Comparison of ENCODE assay signal across 9 mouse cellular contexts in genomic region chr8:64871469-64872165, GRCm38 (mm10). TPM values are rescaled to one million over a fixed set of nuclear protein-coding genes. Genes with fewer than 3 reads are reported as not detected.
DNase-seq lines count a peak whose midpoint lies in the region; ATAC-seq and TF ChIP-seq lines count a peak whose summit lies in the region.
"Had no signal": no experiment of that assay in that cellular context is flagged by ENCODE, and none has a peak within 500 bp of the region (broad histone marks: within the 10 kb centered on the region; RNA-seq: fewer than 3 reads in every experiment).

No protein-coding gene starts in this region.

- ATAC-seq in heart, embryonic 14.5 days (ENCODE audit: insufficient number of reproducible peaks, insufficient read depth, low FRiP score, low read depth), result 0 out of 2 replicates have a peak, but pooled peaks have one; percentile 35
- peak; percentile 73 for ATAC-seq in lung, postnatal 0 days
- no peak for ATAC-seq in liver, postnatal 0 days

- DNase-seq in gastrocnemius, adult 2 months, result no peak
- no peak for DNase-seq in gastrocnemius, postnatal 36 days
- peak; percentile 93 for DNase-seq in brain, adult 2 months (ENCODE audit: low read depth, low spot score)
- DNase-seq in lung, postnatal 0 days (ENCODE audit: low spot score), result peak; percentile 61
- no peak for DNase-seq in limb, embryonic 10.5 days (ENCODE audit: low spot score)
- no peak for DNase-seq in adipocyte (ENCODE audit: low spot score)
- DNase-seq in liver, postnatal 0 days, result no peak

- peak overlapping the region; percentile 11; the same call in 1 of the 2 replicates for H3K4me3 ChIP-seq in gastrocnemius, adult 2 months
- H3K4me3 ChIP-seq in heart, embryonic 14.5 days (ENCODE audit: control insufficient read depth in 1 of 2, insufficient read depth in 1 of 2, low read depth in 1 of 2, low read length in 2 of 2), result no peak overlapping the region
- H3K4me3 ChIP-seq in lung, postnatal 0 days (ENCODE audit: low read depth, low read length), result no peak overlapping the region
- H3K4me3 ChIP-seq in limb, embryonic 10.5 days, result no peak overlapping the region
- H3K4me3 ChIP-seq in liver, postnatal 0 days (ENCODE audit: low read depth, low read length), result no peak overlapping the region
- H3K4me3 ChIP-seq: neural tube, embryonic 12.5 days had no signal

- peak overlapping the region; percentile 56 for H3K27ac ChIP-seq in gastrocnemius, adult 2 months
- H3K27ac ChIP-seq in heart, embryonic 14.5 days (replicated peaks in 1 of 2; ENCODE audit: control insufficient read depth in 1 of 2, insufficient read depth in 1 of 2, low read depth in 2 of 2, low read length in 2 of 2), result peak overlapping the region; percentile 41 to 48; a peak in 1 of 4 replicates
- no peak overlapping the region for H3K27ac ChIP-seq in lung, postnatal 0 days (ENCODE audit: low read length)
- H3K27ac ChIP-seq in limb, embryonic 10.5 days, result no peak overlapping the region
- H3K27ac ChIP-seq in liver, postnatal 0 days (ENCODE audit: low read depth), result no peak overlapping the region
- H3K27ac ChIP-seq: neural tube, embryonic 12.5 days had no signal

- H3K4me2 ChIP-seq in heart, embryonic 14.5 days (ENCODE audit: low read length), result peak overlapping the region; percentile 51
- no peak overlapping the region for H3K4me2 ChIP-seq in lung, postnatal 0 days (replicated peaks; ENCODE audit: low read depth, low read length)
- H3K4me2 ChIP-seq in liver, postnatal 0 days (ENCODE audit: low read depth, low read length), result no peak overlapping the region
- H3K4me2 ChIP-seq: neural tube, embryonic 12.5 days had no signal

- 0 out of 2 replicates have a peak overlapping the region, but pooled peaks have one; percentile 45 for H3K9ac ChIP-seq in heart, embryonic 14.5 days (ENCODE audit: low read length)
- H3K9ac ChIP-seq in lung, postnatal 0 days (replicated peaks; ENCODE audit: low read depth), result no peak overlapping the region
- H3K9ac ChIP-seq in liver, postnatal 0 days (replicated peaks), result no peak overlapping the region
- H3K9ac ChIP-seq: neural tube, embryonic 12.5 days had no signal

- WGBS in heart, embryonic 14.5 days, result 30% methylated on average over 12 of the region's 12 CpGs
- WGBS in lung, postnatal 0 days, result 49% methylated on average over 12 of the region's 12 CpGs
- WGBS in limb, embryonic 10.5 days, result 92% methylated on average over 12 of the region's 12 CpGs
- WGBS in liver, postnatal 0 days (ENCODE audit: insufficient replicate concordance), result 47% methylated on average over 12 of the region's 12 CpGs

- peak; percentile 82 for TF ChIP-seq EP300 in lung, postnatal 0 days (IDR thresholded peaks at IDR 0.05)
- TF ChIP-seq EP300 in liver, postnatal 0 days (IDR thresholded peaks at IDR 0.05; ENCODE audit: low read depth), result no peak

- peaks cover 0 to 11% of the 10 kb centered on the region in 2 experiments; a peak in 2 of 4 replicates for H3K4me1 ChIP-seq in heart, embryonic 14.5 days (ENCODE audit: control insufficient read depth in 2 of 2, insufficient read depth in 2 of 2, low read length in 2 of 2)
- no peaks in the 10 kb centered on the region for H3K4me1 ChIP-seq in lung, postnatal 0 days (ENCODE audit: insufficient read depth, low read depth, low read length)
- no peaks in the 10 kb centered on the region for H3K4me1 ChIP-seq in limb, embryonic 10.5 days
- H3K4me1 ChIP-seq in liver, postnatal 0 days (ENCODE audit: insufficient read depth), result no peaks in the 10 kb centered on the region
- H3K4me1 ChIP-seq: neural tube, embryonic 12.5 days had no signal

- intact Hi-C loops in gastrocnemius, adult 2 months (cut with DNase I), result no loop called here
- intact Hi-C loops in gastrocnemius, postnatal 36 days (cut with DNase I), result no loop called here

- H3K27me3 ChIP-seq in heart, embryonic 14.5 days (ENCODE audit: control insufficient read depth, insufficient read depth, low read length), result no peaks in the 10 kb centered on the region
- H3K27me3 ChIP-seq in lung, postnatal 0 days (replicated peaks; ENCODE audit: insufficient read depth, low read length), result no peaks in the 10 kb centered on the region
- H3K27me3 ChIP-seq in limb, embryonic 10.5 days (ENCODE audit: low read depth, poor library complexity, severe bottlenecking), result no peaks in the 10 kb centered on the region
- no peaks in the 10 kb centered on the region for H3K27me3 ChIP-seq in liver, postnatal 0 days (ENCODE audit: insufficient read depth, low read length)
- H3K27me3 ChIP-seq: neural tube, embryonic 12.5 days had no signal

- H3K9me3 ChIP-seq in heart, embryonic 14.5 days (ENCODE audit: control insufficient read depth, low read length), result peaks cover 5% of the 10 kb centered on the region; the same call in 1 of the 2 replicates
- no peaks in the 10 kb centered on the region for H3K9me3 ChIP-seq in lung, postnatal 0 days (ENCODE audit: low read length)
- no peaks in the 10 kb centered on the region for H3K9me3 ChIP-seq in limb, embryonic 10.5 days (replicated peaks)
- no peaks in the 10 kb centered on the region for H3K9me3 ChIP-seq in liver, postnatal 0 days (ENCODE audit: low read length)
- H3K9me3 ChIP-seq: neural tube, embryonic 12.5 days had no signal

- TF ChIP-seq CTCF in gastrocnemius, adult 2 months (IDR thresholded peaks at IDR 0.05), result no peak
- TF ChIP-seq CTCF in lung, postnatal 0 days (IDR thresholded peaks at IDR 0.05), result no peak
- TF ChIP-seq CTCF in liver, postnatal 0 days (IDR thresholded peaks at IDR 0.05; ENCODE audit: low read depth), result no peak

- H3K36me3 ChIP-seq in heart, embryonic 14.5 days (ENCODE audit: control insufficient read depth, insufficient read depth, low read length), result no peaks in the 10 kb centered on the region
- no peaks in the 10 kb centered on the region for H3K36me3 ChIP-seq in lung, postnatal 0 days (ENCODE audit: insufficient read depth, low read length)
- no peaks in the 10 kb centered on the region for H3K36me3 ChIP-seq in limb, embryonic 10.5 days
- H3K36me3 ChIP-seq in liver, postnatal 0 days (replicated peaks; ENCODE audit: insufficient read depth, low read length), result no peaks in the 10 kb centered on the region
- H3K36me3 ChIP-seq: neural tube, embryonic 12.5 days had no signal

RNA-seq across cellular contexts. Expression of gene Klhl2, which starts 21.8 kb away (rescaled TPM):
- 1 to 10 TPM; 7.9 to 8.7 TPM for total RNA-seq in gastrocnemius, adult 2 months (2021)
- 1 to 10 TPM; 4.8 to 8.3 TPM for total RNA-seq in gastrocnemius, postnatal 36 days (2021)
- polyA plus RNA-seq in heart, embryonic 14.5 days (2014; fragmentation: Nextera tagmentation; extraction: Ambion mirVana), result 13.1 and 13.9 TPM in 2 replicates
- 12.6 and 14.0 TPM in 2 replicates for polyA plus RNA-seq in lung, postnatal 0 days (2015; fragmentation: Nextera tagmentation; extraction: Ambion mirVana)
- 11.0 and 11.7 TPM in 2 replicates for polyA plus RNA-seq in limb, embryonic 10.5 days (2016; fragmentation: Nextera tagmentation; extraction: Ambion mirVana)
- polyA plus RNA-seq in liver, postnatal 0 days (2015; fragmentation: Nextera tagmentation; extraction: Ambion mirVana), result 6.2 and 6.7 TPM in 2 replicates

Comparison
In these comparisons a context has a peak if more than half of its experiments do, and no peak if none do; other contexts are left out.
1. DNase-seq: peak in brain, adult 2 months (single experiment) and lung, postnatal 0 days (single experiment); none in gastrocnemius, adult 2 months (single experiment), gastrocnemius, postnatal 36 days (0 of 2), limb, embryonic 10.5 days (single experiment), adipocyte (single experiment) and liver, postnatal 0 days (single experiment).
2. H3K27ac ChIP-seq: peak in gastrocnemius, adult 2 months (single experiment) and heart, embryonic 14.5 days (2 of 2); none in lung, postnatal 0 days (single experiment), limb, embryonic 10.5 days (single experiment) and liver, postnatal 0 days (single experiment).